Mouse (Mus musculus): ENCODE measurements around the gene Sgcg. TPM values are rescaled to one million over a fixed set of nuclear protein-coding genes. Genes with fewer than 3 reads are reported as not detected.

Gene Sgcg
- polyA plus RNA-seq, 1 experiment from 2014 or later: 0.51 TPM

DNA sequence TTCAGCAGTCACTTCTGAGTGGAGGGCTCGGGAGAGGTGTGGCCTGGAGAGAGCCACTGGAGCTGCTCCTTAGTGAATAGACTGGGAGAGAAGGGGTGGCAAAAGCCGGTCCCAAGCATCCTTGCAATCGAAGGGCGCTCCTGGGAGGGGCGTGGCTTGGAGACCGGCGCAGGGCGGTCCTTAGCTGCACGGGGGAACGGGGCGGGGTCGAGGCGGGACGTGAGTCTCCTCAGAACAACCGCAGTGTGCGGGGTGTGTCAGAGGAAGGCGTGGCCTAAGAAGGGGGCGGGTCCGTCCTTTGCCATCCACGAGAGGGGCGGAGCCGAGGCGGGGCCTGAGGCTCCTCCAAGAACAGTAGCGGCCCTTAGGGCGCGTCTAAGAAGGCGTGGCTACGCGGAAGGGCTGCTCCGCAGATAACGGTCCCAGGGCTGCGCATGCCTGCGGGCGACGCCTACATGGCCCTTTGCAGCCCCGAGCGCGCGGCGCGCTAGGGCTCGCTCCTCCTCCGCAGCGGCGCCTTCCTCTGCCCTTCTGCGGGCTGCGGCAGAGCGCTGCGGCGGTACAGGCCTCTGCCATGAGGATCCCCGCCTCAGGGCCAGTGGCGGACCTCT is 85.6 kb downstream of the Sgcg start:
- H3K27ac ChIP-seq (replicated peaks): peak overlapping the region; percentile 92
- H3K4me3 ChIP-seq: peak overlapping the region; percentile 72
- H3K27me3 ChIP-seq: no peaks in the 10 kb centered on the region
- peak; percentile 97 for ATAC-seq (ENCODE audit: low FRiP score, low read depth)
- H3K4me1 ChIP-seq (replicated peaks): peaks cover 24% of the 10 kb centered on the region
- H3K9me3 ChIP-seq: no peaks in the 10 kb centered on the region
- peak overlapping the region; percentile 60 for H3K4me2 ChIP-seq
- peak overlapping the region; percentile 78 for H3K9ac ChIP-seq
- no peaks in the 10 kb centered on the region for H3K36me3 ChIP-seq
- WGBS: under 1% methylated on average over 44 of the region's 52 CpGs

DNA sequence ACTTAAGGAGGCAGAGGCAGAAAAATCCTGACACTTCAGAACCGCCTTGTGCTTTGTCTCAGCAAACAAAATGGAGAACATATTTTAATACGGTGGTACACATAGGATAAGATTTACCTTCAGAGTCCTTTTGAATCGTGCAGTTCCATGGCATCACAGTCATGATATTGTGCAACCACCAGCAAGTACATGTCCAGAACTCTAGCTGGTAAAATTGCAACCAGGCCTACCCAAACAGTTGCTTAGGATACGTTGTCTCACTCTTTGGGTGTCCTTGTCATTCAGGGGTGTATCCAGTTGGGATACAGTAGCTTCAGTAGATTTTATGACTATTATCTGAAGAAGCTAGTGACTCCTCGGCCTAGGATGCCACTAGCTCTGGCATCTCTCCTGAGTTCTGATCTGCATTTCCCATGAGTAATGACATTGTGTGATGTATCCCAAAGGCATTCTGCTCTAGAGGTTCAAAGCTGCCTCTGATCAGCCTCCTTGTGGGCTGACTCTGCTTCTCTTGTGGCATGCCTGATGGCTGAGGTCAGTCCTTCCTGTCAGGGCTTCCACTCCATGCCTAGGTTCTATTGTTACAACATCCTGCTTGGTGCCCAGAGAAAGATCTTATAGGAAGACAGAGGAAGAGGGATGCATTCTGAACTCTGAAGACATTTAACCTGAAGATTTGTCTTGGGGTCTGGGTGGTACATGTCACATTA is 86.9 kb downstream of the Sgcg start:
- H3K9me3 ChIP-seq: no peaks in the 10 kb centered on the region
- no peak overlapping the region for H3K9ac ChIP-seq
- no peak for ATAC-seq (ENCODE audit: low FRiP score, low read depth)
- peaks cover 24% of the 10 kb centered on the region for H3K4me1 ChIP-seq (replicated peaks)
- 92% methylated on average over 5 of the region's 5 CpGs for WGBS
- no peak overlapping the region for H3K4me3 ChIP-seq
- H3K27me3 ChIP-seq: no peaks in the 10 kb centered on the region
- no peak overlapping the region for H3K4me2 ChIP-seq
- no peak overlapping the region for H3K27ac ChIP-seq (replicated peaks)
- no peaks in the 10 kb centered on the region for H3K36me3 ChIP-seq

Other genes with a start within 250 kb of the Sgcg start
- 32.1 and 32.3 TPM in 2 replicates for gene Tnfrsf19, start 212.0 kb downstream of the Sgcg start, polyA plus RNA-seq (2015; fragmentation: Nextera tagmentation; extraction: Ambion mirVana)
- gene Sacs, start 120.0 kb downstream of the Sgcg start, polyA plus RNA-seq (2015; fragmentation: Nextera tagmentation; extraction: Ambion mirVana): 6.9 and 7.6 TPM in 2 replicates
- 0.44 and 0.63 TPM in 2 replicates for gene Arl11, start 51.3 kb upstream of the Sgcg start, polyA plus RNA-seq (2015; fragmentation: Nextera tagmentation; extraction: Ambion mirVana)
- 10.1 and 11.6 TPM in 2 replicates for gene Ebpl, start 101.9 kb upstream of the Sgcg start, polyA plus RNA-seq (2015; fragmentation: Nextera tagmentation; extraction: Ambion mirVana)
- 66.7 and 68.6 TPM in 2 replicates for gene Kpna3, start 181.4 kb upstream of the Sgcg start, polyA plus RNA-seq (2015; fragmentation: Nextera tagmentation; extraction: Ambion mirVana)

Data from hindbrain, embryonic 15.5 days (tissue).